Mouse (Mus musculus) lung, adult 18-20 months (tissue): ENCODE measurements around the gene Fgfr2.

ENCODE experiments used
- DNase-seq, 2 experiments: peaks; one replicate each; pipeline ENCODE4 v3.0.0; 2022; ENCODE audit warnings: mixed read lengths in 2 of 2

Fgfr2 gene

GRCm38 (mm10) chr7:130743239-130744025, 2379.7 kb downstream of the Fgfr2 start:
- no peak for DNase-seq

DNA sequence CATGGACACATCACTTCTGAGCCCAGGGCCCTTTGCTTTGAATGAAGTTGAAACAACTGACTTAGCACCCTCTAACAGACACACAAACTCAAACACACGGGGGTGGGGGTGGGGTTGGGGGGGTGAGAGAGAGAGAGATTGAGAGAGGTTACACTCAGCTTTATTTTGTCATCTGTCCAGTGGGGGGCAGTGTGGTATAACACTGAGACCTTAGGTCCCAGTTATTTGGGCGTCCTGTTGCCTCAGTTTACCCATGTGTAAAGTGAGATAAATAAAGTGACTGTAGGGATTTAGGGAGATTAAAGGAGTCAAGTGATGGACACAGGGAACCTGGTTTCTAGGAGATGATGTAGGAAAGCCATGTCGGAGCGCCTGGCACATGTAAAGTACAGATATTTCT, 2382.1 kb downstream of the Fgfr2 start:
- DNase-seq: no peak

- no peak for DNase-seq
Observed at GRCm38 (mm10) chr7:130734195-130734787, 2388.9 kb downstream of the Fgfr2 start.

- DNase-seq: no peak
Observed at GRCm38 (mm10) chr7:130733423-130733822, 2389.7 kb downstream of the Fgfr2 start.

DNA sequence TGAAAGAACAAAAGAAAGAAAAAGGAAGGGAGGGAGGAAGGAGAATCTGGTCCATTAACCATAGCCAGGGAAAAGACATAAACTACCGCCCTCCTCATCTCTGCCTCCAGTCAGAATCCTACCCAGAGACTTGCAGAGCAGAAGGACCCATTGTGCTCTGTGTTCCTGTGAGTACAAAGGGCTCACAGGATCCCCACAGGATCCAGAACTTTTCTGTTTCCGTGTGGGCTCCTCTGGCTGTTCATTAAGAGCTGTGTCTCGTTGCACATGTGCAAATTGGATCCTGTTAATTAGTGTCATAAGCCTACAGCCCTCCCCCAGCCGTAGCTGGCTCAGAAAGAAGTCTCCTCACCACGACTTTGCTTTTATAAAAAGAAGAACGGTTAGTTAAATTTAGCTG, 2390.2 kb downstream of the Fgfr2 start:
- DNase-seq: no peak

GRCm38 (mm10) chr7:130731792-130732191, 2391.4 kb downstream of the Fgfr2 start:
- no peak for DNase-seq

DNA sequence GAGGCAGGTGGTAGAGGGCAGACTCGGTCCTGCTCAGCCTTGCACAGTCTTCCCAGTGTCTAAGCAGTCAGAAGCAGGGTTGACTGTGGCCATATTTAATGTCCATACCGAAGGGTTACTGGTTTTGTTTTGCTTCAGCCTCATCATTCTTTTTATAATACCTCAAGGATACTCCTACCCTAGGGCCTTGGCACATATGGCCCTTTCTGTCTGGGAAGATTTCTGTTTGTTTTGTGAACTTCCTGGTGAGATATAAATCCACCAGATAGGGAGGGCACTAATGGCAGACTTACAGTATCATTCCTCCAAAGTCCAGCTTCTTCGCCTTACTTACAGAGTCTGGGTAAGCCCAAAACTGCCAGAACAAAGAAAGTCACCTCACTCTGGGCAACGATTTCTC, 2395.6 kb downstream of the Fgfr2 start:
- DNase-seq: no peak

GRCm38 (mm10) chr7:130726724-130727422, 2396.3 kb downstream of the Fgfr2 start:
- no peak for DNase-seq

DNA sequence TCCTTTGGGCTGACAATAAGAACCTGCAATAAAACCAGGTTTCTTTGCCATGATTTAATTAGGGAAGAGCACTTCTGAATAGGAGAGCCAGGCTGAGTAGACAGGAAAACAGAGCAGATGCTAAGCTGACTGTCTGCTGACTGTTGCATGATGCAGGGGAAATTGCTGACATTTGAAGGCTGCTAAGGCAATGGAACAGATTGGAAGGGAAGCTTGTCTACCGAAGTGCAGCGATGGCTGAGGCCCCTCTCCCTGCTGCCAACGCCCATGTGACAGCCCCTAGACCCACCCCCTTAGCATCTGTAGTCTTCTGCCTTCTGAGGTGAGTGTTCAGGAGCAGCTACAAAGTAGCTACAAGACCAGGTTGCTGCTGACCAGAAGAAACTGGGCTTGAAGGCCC, 2397.0 kb downstream of the Fgfr2 start:
- no peak for DNase-seq

- peak; percentile 20 to 28 for DNase-seq
Observed at GRCm38 (mm10) chr7:130720646-130721335, 2402.4 kb downstream of the Fgfr2 start.

DNA sequence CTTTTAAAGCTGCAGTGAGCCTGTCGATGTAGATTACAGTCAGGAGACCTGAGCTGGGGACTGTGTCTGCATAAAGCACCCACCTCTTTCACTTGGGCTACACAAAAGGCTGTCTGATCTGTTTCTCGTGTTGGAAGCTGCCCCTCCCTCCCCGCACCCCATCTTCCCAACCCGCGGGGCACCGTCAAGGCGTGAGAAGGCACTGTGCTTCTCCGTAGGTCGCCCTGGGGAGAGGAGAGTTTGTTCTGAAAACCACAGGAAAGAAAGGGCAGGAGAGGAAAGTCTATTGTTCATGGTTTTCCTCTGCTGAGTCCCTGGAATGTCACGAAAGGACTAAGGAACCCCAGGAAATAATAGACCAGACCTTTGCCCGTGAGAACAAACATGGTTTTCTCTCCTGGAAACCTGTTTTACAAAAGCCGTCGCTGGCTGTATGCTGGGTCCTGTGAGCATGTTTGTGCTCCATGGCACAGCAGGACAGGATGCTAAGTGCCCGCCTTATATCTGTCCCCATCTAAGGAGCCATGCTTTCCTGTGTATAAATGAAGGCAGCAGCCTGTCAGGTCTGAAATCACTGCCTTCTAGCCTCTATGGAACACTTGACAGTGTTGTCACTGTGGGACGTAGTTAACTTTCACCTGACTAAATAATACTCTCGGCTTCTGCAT, 2403.1 kb downstream of the Fgfr2 start:
- no peak for DNase-seq

GRCm38 (mm10) chr7:130716989-130717388, 2406.2 kb downstream of the Fgfr2 start:
- no peak for DNase-seq

DNA sequence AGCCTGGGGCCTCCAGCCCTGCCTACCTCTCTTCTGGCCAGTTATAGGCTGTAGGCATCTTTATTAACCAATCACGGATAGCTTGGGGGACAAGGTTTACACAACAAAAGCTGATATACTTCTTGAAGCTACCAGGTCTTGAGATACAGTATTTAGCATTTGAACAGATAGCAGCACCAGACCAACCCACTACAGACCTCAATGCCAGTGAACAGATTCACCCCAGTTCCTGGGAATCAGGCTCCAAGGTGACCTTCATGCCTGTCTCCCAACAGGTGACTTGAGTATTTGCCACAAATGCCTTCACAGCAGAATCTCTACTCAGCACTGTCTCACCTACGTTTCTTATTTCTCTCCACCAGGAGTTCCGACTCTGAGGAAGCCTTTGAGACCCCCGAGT, 2406.8 kb downstream of the Fgfr2 start:
- no peak for DNase-seq

DNA sequence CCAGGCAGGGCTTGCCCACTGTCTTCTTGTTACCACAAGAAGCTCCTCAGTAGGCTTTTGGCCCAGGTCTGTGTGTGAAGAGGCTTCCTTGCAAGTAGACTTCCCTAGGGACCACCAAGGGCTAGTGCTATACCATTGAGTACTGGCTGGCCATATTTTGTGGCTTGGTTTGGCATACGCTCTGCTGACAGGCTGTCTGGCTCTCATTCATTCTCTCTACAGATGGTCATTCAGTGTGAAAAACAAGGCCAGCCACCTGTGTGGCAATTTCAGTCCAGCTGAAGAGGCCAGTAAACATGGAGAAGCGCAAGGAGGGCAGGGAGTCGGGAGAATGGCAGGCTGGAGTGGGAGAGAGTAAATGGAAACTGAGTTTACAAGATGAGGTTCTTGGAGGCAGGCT, 2407.7 kb downstream of the Fgfr2 start:
- DNase-seq: no peak

GRCm38 (mm10) chr7:130713319-130713718, 2409.8 kb downstream of the Fgfr2 start:
- DNase-seq: no peak

GRCm38 (mm10) chr7:130711851-130712250, 2411.3 kb downstream of the Fgfr2 start:
- DNase-seq: no peak

GRCm38 (mm10) chr7:130709372-130710274, 2413.5 kb downstream of the Fgfr2 start:
- DNase-seq: no peak

DNA sequence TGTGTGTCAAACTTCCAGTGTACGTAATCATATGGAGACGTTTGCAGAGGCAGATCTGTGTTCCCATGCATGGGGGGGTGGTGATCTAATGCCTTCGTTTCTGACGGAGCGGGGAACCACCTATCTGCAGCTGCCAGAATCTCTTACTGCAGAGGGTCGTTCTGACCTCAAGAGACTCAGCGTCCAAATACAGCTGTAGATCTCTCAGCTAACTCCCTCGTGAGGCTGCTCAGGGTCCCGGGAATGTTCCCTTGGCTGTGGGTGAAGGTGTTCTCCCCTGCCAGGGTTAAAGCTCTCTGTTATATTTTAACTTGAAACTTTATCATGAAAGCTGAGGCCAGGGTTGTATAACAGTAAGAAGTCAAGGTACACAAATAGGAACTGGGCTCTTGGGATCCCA, 2414.2 kb downstream of the Fgfr2 start:
- DNase-seq: no peak

GRCm38 (mm10) chr7:130705230-130705629, 2417.9 kb downstream of the Fgfr2 start:
- DNase-seq: no peak

- no peak for DNase-seq
Observed at GRCm38 (mm10) chr7:130701336-130701735, 2421.8 kb downstream of the Fgfr2 start.

GRCm38 (mm10) chr7:130698480-130698879, 2424.7 kb downstream of the Fgfr2 start:
- no peak for DNase-seq
